ENCODE assay signal across 23 mouse cellular contexts in genomic region chr11:3486349-3486748, GRCm38 (mm10). TPM values are rescaled to one million over a fixed set of nuclear protein-coding genes. Genes with fewer than 3 reads are reported as not detected.
A peak's percentile ranks its signal among the peaks of the same experiment; 100 is the strongest.
DNase-seq lines count a peak whose midpoint lies in the region; ATAC-seq and TF ChIP-seq lines count a peak whose summit lies in the region.
"Had no signal": no experiment of that assay in that cellular context is flagged by ENCODE, and none has a peak within 500 bp of the region (broad histone marks: within the 10 kb centered on the region; RNA-seq: fewer than 3 reads in every experiment).

No protein-coding gene starts in this region.

- TF ChIP-seq EP300 in liver, postnatal 0 days (IDR thresholded peaks at IDR 0.05; ENCODE audit: low read depth): no peak
- no peak for TF ChIP-seq EP300 in stomach, postnatal 0 days (optimal IDR thresholded peaks at IDR 0.05)

- H3K9ac ChIP-seq in liver, postnatal 0 days (replicated peaks): no peak overlapping the region
- H3K9ac ChIP-seq in stomach, postnatal 0 days (ENCODE audit: low read length): no peak overlapping the region
- H3K9ac ChIP-seq: embryonic facial prominence, embryonic 12.5 days; forebrain, embryonic 15.5 days; heart, embryonic 15.5 days; hindbrain, embryonic 14.5 days had no signal

- no peaks in the 10 kb centered on the region for H3K9me3 ChIP-seq in liver, postnatal 0 days (ENCODE audit: low read length)
- H3K9me3 ChIP-seq in stomach, postnatal 0 days (ENCODE audit: control insufficient read depth, low read length): no peaks in the 10 kb centered on the region
- H3K9me3 ChIP-seq: embryonic facial prominence, embryonic 12.5 days; forebrain, embryonic 15.5 days; G1E; heart, embryonic 15.5 days; hindbrain, embryonic 10.5 days had no signal

- ATAC-seq in liver, postnatal 0 days: peak; percentile 41; the same call in 1 of the 2 replicates
- ATAC-seq in common myeloid progenitor, adult 5-6 weeks (replicated peaks; ENCODE audit: low read depth, poor library complexity, severe bottlenecking): 0 out of 2 replicates have a peak, but pooled peaks have one; percentile 24
- ATAC-seq in megakaryocyte progenitor cell, adult 5-6 weeks (replicated peaks; ENCODE audit: poor library complexity): peak; percentile 80
- ATAC-seq in stomach, postnatal 0 days (ENCODE audit: low FRiP score, low TSS enrichment): no peak
- ATAC-seq: CD4-positive, CD25-positive, alpha-beta regulatory T cell, adult 4 months; forebrain, embryonic 15.5 days had no signal

- 0 out of 2 replicates have a peak, but pooled peaks cover 2% of the 10 kb centered on the region for H3K27me3 ChIP-seq in liver, postnatal 0 days (ENCODE audit: insufficient read depth, low read length)
- no peaks in the 10 kb centered on the region for H3K27me3 ChIP-seq in stomach, postnatal 0 days (ENCODE audit: control insufficient read depth, insufficient read depth, low read length)
- H3K27me3 ChIP-seq: embryonic facial prominence, embryonic 12.5 days; forebrain, embryonic 15.5 days; heart, embryonic 15.5 days had no signal

- H3K36me3 ChIP-seq in liver, postnatal 0 days (replicated peaks; ENCODE audit: insufficient read depth, low read length): no peaks in the 10 kb centered on the region
- H3K36me3 ChIP-seq in stomach, postnatal 0 days (ENCODE audit: control insufficient read depth, insufficient read depth, low read length): no peaks in the 10 kb centered on the region
- H3K36me3 ChIP-seq: embryonic facial prominence, embryonic 12.5 days; forebrain, embryonic 15.5 days; G1E; heart, embryonic 15.5 days; hindbrain, embryonic 10.5 days had no signal

- H3K4me3 ChIP-seq in liver, postnatal 0 days (ENCODE audit: low read depth, low read length): no peak overlapping the region
- no peak overlapping the region for H3K4me3 ChIP-seq in stomach, postnatal 0 days (ENCODE audit: low read depth, low read length)
- H3K4me3 ChIP-seq: embryonic facial prominence, embryonic 12.5 days; forebrain, embryonic 15.5 days; heart, adult 2 months; heart, embryonic 15.5 days; hindbrain, embryonic 10.5 days had no signal

- H3K4me1 ChIP-seq in liver, postnatal 0 days (ENCODE audit: insufficient read depth): peaks cover 4% of the 10 kb centered on the region
- H3K4me1 ChIP-seq in stomach, postnatal 0 days (replicated peaks; ENCODE audit: control insufficient read depth, insufficient read depth): 0 out of 2 replicates have a peak, but pooled peaks cover 3% of the 10 kb centered on the region

- H3K27ac ChIP-seq in liver, postnatal 0 days (ENCODE audit: low read depth): peak overlapping the region; percentile 49
- peak overlapping the region; percentile 5; the same call in 1 of the 2 replicates for H3K27ac ChIP-seq in stomach, postnatal 0 days (replicated peaks)
- H3K27ac ChIP-seq: embryonic facial prominence, embryonic 12.5 days; forebrain, embryonic 15.5 days; heart, adult 2 months; heart, embryonic 15.5 days; hindbrain, embryonic 10.5 days; hindbrain, embryonic 14.5 days had no signal

- H3K4me2 ChIP-seq in liver, postnatal 0 days (ENCODE audit: low read depth, low read length): no peak overlapping the region; the same call in 1 of the 2 replicates
- no peak overlapping the region for H3K4me2 ChIP-seq in stomach, postnatal 0 days (replicated peaks; ENCODE audit: low read depth)
- H3K4me2 ChIP-seq: embryonic facial prominence, embryonic 12.5 days; forebrain, embryonic 15.5 days; heart, embryonic 11.5 days; heart, embryonic 15.5 days; hindbrain, embryonic 14.5 days had no signal

- 44% methylated on average over 7 of the region's 7 CpGs for WGBS in liver, postnatal 0 days (ENCODE audit: insufficient replicate concordance)
- WGBS in stomach, postnatal 0 days: 62% methylated on average over 7 of the region's 7 CpGs

- DNase-seq in liver, postnatal 0 days: peak; percentile 14
- no peak for DNase-seq in liver
- DNase-seq in stomach, postnatal 0 days (ENCODE audit: low spot score): no peak
- no peak for DNase-seq in adrenal gland, adult 2 months
- DNase-seq in left cerebral cortex, postnatal 10 days (ENCODE audit: extremely low spot score in 1 of 2, low spot score in 2 of 2): no peak
- DNase-seq: adrenal gland, postnatal 14 days; B cell, adult 2 months; cerebellum, adult 18-20 months; cerebellum, adult 9-11 months; gastrocnemius, postnatal 36 days; heart, adult 2 months had no signal

- intact Hi-C loops in left cerebral cortex, postnatal 10 days (cut with DNase I): no loop called here

- no peak for TF ChIP-seq CTCF in liver, postnatal 0 days (IDR thresholded peaks at IDR 0.05; ENCODE audit: low read depth)
- no peak for TF ChIP-seq CTCF in stomach, postnatal 0 days (IDR thresholded peaks at IDR 0.05; ENCODE audit: low read depth)

RNA-seq across cellular contexts. Expression of gene Pla2g3, which starts 1.7 kb away (rescaled TPM):
- 0.07 TPM in 1 of 2 replicates, not detected in the other for polyA plus RNA-seq in liver, postnatal 0 days (2015; fragmentation: Nextera tagmentation; extraction: Ambion mirVana)
- total RNA-seq in common myeloid progenitor, adult 5-6 weeks (2017): not detected in 2 replicates
- total RNA-seq in megakaryocyte progenitor cell, adult 5-6 weeks (2015): not detected in 2 replicates
- total RNA-seq in megakaryocyte progenitor cell, adult 5-6 weeks (2017): 0.10 TPM in 1 of 2 replicates, not detected in the other
- 9.4 and 11.0 TPM in 2 replicates for polyA plus RNA-seq in stomach, postnatal 0 days (2015; fragmentation: Nextera tagmentation; extraction: Ambion mirVana)
- total RNA-seq in adrenal gland, adult 2 months (2021): under 1 TPM in 1 of 2 experiments, not detected in 1; 0.14 TPM
- polyA plus RNA-seq in adrenal gland, adult 2 months (2012; rRNA removed): 0.52 and 0.65 TPM in 2 replicates
- total RNA-seq in left cerebral cortex, postnatal 10 days (2021): 10 to 100 TPM in 1 of 2 experiments, 1 to 10 TPM in 1; 6.9 to 19.4 TPM
- total RNA-seq: gastrocnemius, adult 8-10 months; heart, postnatal 25 days had no signal
- polyA plus RNA-seq: G1E had no signal

RNA-seq across cellular contexts. Expression of gene Inpp5j, which starts 18.3 kb away (rescaled TPM):
- 0.83 and 0.86 TPM in 2 replicates for polyA plus RNA-seq in liver, postnatal 0 days (2015; fragmentation: Nextera tagmentation; extraction: Ambion mirVana)
- total RNA-seq in common myeloid progenitor, adult 5-6 weeks (2017): not detected in 2 replicates
- 1.3 and 1.5 TPM in 2 replicates for total RNA-seq in megakaryocyte progenitor cell, adult 5-6 weeks (2015)
- 0.17 and 0.21 TPM in 2 replicates for total RNA-seq in megakaryocyte progenitor cell, adult 5-6 weeks (2017)
- 2.4 and 2.7 TPM in 2 replicates for polyA plus RNA-seq in stomach, postnatal 0 days (2015; fragmentation: Nextera tagmentation; extraction: Ambion mirVana)
- 1 to 10 TPM in 1 of 2 experiments, under 1 TPM in 1; 0.72 to 1.8 TPM for total RNA-seq in adrenal gland, adult 2 months (2021)
- polyA plus RNA-seq in adrenal gland, adult 2 months (2012; rRNA removed): 1.8 and 2.6 TPM in 2 replicates
- 10 to 100 TPM; 34.7 to 40.4 TPM for total RNA-seq in left cerebral cortex, postnatal 10 days (2021)
- polyA plus RNA-seq: G1E had no signal

RNA-seq across cellular contexts. Expression of gene Selenom, which starts 28.1 kb away (rescaled TPM):
- 9.9 and 11.7 TPM in 2 replicates for polyA plus RNA-seq in liver, postnatal 0 days (2015; fragmentation: Nextera tagmentation; extraction: Ambion mirVana)
- 3.2 and 3.7 TPM in 2 replicates for total RNA-seq in common myeloid progenitor, adult 5-6 weeks (2017)
- 17.8 and 17.9 TPM in 2 replicates for total RNA-seq in megakaryocyte progenitor cell, adult 5-6 weeks (2015)
- total RNA-seq in megakaryocyte progenitor cell, adult 5-6 weeks (2017): 11.8 and 23.4 TPM in 2 replicates
- 179 and 191 TPM in 2 replicates for polyA plus RNA-seq in stomach, postnatal 0 days (2015; fragmentation: Nextera tagmentation; extraction: Ambion mirVana)
- total RNA-seq in adrenal gland, adult 2 months (2021): 10 to 100 TPM; 31.7 to 54.5 TPM
- polyA plus RNA-seq in adrenal gland, adult 2 months (2012; rRNA removed): 89.0 and 131 TPM in 2 replicates
- total RNA-seq in left cerebral cortex, postnatal 10 days (2021): 100 to 1,000 TPM; 198 TPM
- total RNA-seq: G1E had no signal
- polyA plus RNA-seq: G1E had no signal

RNA-seq across cellular contexts. Expression of gene Rnf185, which starts 34.2 kb away (rescaled TPM):
- 9.7 and 10.3 TPM in 2 replicates for polyA plus RNA-seq in liver, postnatal 0 days (2015; fragmentation: Nextera tagmentation; extraction: Ambion mirVana)
- total RNA-seq in common myeloid progenitor, adult 5-6 weeks (2017): 6.4 and 8.4 TPM in 2 replicates
- total RNA-seq in megakaryocyte progenitor cell, adult 5-6 weeks (2015): 16.3 and 17.6 TPM in 2 replicates
- 8.8 and 15.3 TPM in 2 replicates for total RNA-seq in megakaryocyte progenitor cell, adult 5-6 weeks (2017)
- 19.4 and 20.9 TPM in 2 replicates for polyA plus RNA-seq in stomach, postnatal 0 days (2015; fragmentation: Nextera tagmentation; extraction: Ambion mirVana)
- 10 to 100 TPM; 33.5 to 36.8 TPM for total RNA-seq in adrenal gland, adult 2 months (2021)
- polyA plus RNA-seq in adrenal gland, adult 2 months (2012; rRNA removed): 23.0 and 33.2 TPM in 2 replicates
- total RNA-seq in left cerebral cortex, postnatal 10 days (2021): 10 to 100 TPM; 22.2 TPM

RNA-seq across cellular contexts. Expression of gene Smtn, which starts 54.1 kb away (rescaled TPM):
- 8.4 and 8.9 TPM in 2 replicates for polyA plus RNA-seq in liver, postnatal 0 days (2015; fragmentation: Nextera tagmentation; extraction: Ambion mirVana)
- total RNA-seq in common myeloid progenitor, adult 5-6 weeks (2017): 5.2 and 6.9 TPM in 2 replicates
- total RNA-seq in megakaryocyte progenitor cell, adult 5-6 weeks (2015): 11.7 and 12.5 TPM in 2 replicates
- total RNA-seq in megakaryocyte progenitor cell, adult 5-6 weeks (2017): 7.1 and 8.9 TPM in 2 replicates
- 103 TPM in 2 replicates for polyA plus RNA-seq in stomach, postnatal 0 days (2015; fragmentation: Nextera tagmentation; extraction: Ambion mirVana)
- total RNA-seq in adrenal gland, adult 2 months (2021): 10 to 100 TPM; 45.1 to 59.8 TPM
- 33.2 and 36.2 TPM in 2 replicates for polyA plus RNA-seq in adrenal gland, adult 2 months (2012; rRNA removed)
- total RNA-seq in left cerebral cortex, postnatal 10 days (2021): 10 to 100 TPM; 11.8 to 14.6 TPM
- total RNA-seq: G1E had no signal
- polyA plus RNA-seq: G1E had no signal

Comparison
In these comparisons a context has a peak if more than half of its experiments do, and no peak if none do; other contexts are left out.
1. RNA of gene Inpp5j, which starts 18.3 kb away (total RNA-seq): 34.7 to 40.4 TPM in left cerebral cortex, postnatal 10 days; 0.72 to 1.8 TPM in adrenal gland, adult 2 months, 0.17 to 1.5 TPM in megakaryocyte progenitor cell, adult 5-6 weeks and not detected in common myeloid progenitor, adult 5-6 weeks; every median in the first group is over 10 times any median in the second.